Mouse (Mus musculus) embryonic fibroblast, embryonic 13.5 days (primary cell): ENCODE results near the gene Tiam1. TPM values are rescaled to one million over a fixed set of nuclear protein-coding genes. Genes with fewer than 3 reads are reported as not detected.

Experiments used
- H3K27ac ChIP-seq: 2 replicates; pipeline ENCODE4 v1.5.1; 2012; ENCODE audit warnings: low read length, control low read depth, inconsistent platforms; ENCODE audit not compliant: insufficient read depth
- H3K4me1 ChIP-seq: 2 replicates; pipeline ENCODE4 v1.6.1; 2011; ENCODE audit warnings: low read length; ENCODE audit not compliant: control insufficient read depth, insufficient read depth
- H3K4me3 ChIP-seq: 2 replicates; pipeline ENCODE4 v1.5.1; 2011; ENCODE audit warnings: mild to moderate bottlenecking, control low read depth, low read length; ENCODE audit not compliant: insufficient read depth
- CTCF ChIP-seq: IDR thresholded peaks from 2 replicates; pipeline ENCODE4 v1.5.1; 2011; ENCODE audit warnings: mild to moderate bottlenecking, control low read depth, low read length, moderate library complexity, borderline replicate concordance; ENCODE audit not compliant: insufficient read depth
- POLR2A ChIP-seq: IDR thresholded peaks from 2 replicates; pipeline ENCODE4 v1.6.1; 2011; ENCODE audit warnings: low read depth, mild to moderate bottlenecking, control low read depth, low read length, moderate library complexity
- polyA plus RNA-seq: library from polyadenylated mRNA; stranded (reverse); fragments of >200 nt; gene quantifications from 2 replicates; pipeline ENCODE4 v1.2.4, GENCODE M21; 2011; ENCODE audit warnings: low read depth; ENCODE audit not compliant: missing spikeins, insufficient read length

Tiam1 gene
- polyA plus RNA-seq, 1 experiment = 17.8 TPM

DNA sequence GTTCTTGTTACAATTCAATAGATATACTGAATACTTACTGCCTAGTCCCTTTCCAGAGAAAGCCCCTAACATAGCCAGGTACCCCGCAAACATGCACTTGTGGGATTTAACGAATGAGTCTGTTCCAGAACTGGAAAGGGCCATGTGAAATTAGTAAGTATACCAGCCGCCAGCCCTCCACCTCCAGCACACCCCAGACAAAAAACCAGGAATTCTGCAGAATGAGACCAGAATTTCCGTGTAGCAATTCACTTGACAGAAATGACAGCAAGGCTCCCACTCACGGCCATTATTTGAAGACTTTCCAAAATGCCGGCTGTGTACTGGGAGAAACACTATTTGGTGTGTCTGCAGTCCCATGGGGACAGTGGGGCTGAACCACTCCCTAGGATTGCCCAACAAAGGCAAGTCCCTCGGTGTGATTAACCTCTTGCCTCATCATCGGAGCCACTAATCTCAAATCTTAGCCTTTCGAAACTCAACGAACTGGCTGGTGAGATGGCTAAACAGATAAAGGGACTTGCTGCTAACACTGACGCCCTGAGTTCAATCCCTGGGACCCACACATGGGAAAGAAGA, 30.9 kb downstream of the Tiam1 start:
- Histone ChIP-seq H3K4me3 (no peak overlapping the region), H3K27ac (no peak overlapping the region), H3K4me1 (no peaks in the 10 kb centered on the region)
- TF ChIP-seq CTCF = no peak
- no peak for TF ChIP-seq POLR2A

DNA sequence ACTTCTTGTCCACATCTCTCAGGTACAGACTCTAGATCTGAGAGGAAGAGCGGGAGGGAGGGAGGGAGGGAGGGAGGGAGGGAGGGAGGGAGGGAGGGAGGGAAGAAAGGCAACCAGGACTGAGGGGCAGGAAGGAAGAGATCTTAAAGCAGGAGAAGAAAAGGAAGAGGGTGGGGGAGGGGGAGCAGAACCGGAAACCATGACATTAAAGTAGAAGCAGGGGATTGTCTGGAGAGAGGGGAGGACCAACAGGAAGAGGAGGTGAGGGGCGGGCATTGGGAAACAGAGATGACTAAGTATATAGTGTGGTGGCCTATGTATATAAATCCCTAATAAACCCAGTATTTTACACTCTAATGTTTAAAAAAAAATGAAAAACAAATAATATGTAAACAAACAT, 34.1 kb downstream of the Tiam1 start:
- TF ChIP-seq CTCF (no peak), POLR2A (no peak)
- Histone ChIP-seq H3K27ac (no peak overlapping the region), H3K4me3 (no peak overlapping the region), H3K4me1 (no peaks in the 10 kb centered on the region)

DNA sequence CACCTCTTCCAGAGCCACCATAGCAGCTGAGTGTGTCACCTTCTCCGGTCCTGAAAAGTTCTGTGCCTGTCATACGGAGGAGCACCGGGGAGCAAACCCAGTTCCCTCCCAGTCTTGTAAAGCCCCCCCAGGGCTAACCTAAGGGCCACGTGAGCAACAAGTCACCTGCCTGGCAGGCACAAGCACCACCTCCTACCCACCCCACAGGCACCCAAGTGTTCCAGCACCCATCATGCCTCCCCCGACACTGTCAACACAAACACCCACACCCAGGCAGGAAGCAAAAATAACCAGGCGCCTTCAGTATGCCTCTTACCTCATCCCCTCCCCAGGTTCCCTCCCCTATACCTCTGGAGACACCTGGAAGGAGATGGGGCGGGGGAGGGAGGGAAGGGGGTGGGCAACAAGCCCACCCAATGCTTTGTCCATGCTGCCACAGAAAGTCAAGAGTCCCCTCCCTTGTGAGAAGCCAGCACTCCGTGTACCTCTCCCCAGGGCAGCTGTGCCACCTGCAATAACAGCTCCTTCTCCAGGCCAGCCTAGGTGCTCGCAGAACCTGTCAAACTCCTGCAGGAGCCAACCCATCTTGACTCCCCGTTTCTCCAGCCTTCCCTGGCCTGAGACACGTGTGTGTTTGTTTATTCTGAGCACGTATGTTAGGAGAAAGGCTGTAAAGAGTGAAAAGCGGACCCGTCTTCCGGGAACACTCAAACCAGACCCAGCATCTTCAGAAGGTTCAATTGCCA, 38.7 kb downstream of the Tiam1 start:
- H3K4me3 ChIP-seq = no peak overlapping the region
- no peak overlapping the region for H3K27ac ChIP-seq
- no peaks in the 10 kb centered on the region for H3K4me1 ChIP-seq
- no peak for TF ChIP-seq CTCF
- no peak for TF ChIP-seq POLR2A

DNA sequence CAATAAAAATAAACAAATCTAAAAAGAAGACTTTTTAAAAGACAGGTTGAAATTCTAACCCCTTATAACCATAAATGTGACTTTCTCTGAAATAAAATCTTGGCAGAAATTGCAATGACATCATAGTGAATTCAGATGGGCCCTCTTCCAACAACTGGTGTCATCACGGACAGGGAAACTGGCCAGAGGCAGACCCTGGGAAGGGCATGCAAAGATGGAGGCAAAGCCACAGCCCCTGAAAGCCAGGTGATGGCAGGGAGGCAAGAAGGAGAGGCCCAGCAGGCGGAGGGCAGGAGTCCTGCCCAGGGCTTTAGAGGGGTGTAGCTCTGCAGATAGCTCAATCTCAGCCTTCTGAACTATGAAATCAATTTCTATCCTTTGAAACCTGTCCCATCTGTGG, 39.8 kb downstream of the Tiam1 start:
- Histone ChIP-seq H3K27ac (no peak overlapping the region), H3K4me3 (no peak overlapping the region), H3K4me1 (no peaks in the 10 kb centered on the region)
- no peak for TF ChIP-seq POLR2A
- TF ChIP-seq CTCF = no peak

DNA sequence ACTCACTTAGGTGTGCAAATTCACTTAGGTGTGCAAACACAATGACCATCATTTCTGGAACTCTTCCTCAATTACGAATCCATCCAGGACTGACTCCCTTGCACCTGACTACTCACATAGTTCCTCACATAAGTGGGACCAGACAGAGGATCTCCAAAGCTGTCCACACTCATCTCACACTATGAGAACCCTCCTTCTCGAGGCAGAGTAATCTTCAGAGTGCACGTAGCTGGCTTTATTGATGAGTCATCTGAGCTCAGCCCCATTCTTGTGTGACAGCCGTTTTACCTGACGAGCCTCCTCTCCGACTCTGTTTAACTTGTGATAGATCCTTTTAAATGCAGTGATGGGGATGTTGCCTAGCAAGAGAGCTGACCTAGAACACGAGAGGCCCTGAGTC, 41.0 kb downstream of the Tiam1 start:
- Histone ChIP-seq H3K4me1 (no peaks in the 10 kb centered on the region), H3K27ac (no peak overlapping the region), H3K4me3 (no peak overlapping the region)
- TF ChIP-seq POLR2A = no peak
- TF ChIP-seq CTCF = no peak

DNA sequence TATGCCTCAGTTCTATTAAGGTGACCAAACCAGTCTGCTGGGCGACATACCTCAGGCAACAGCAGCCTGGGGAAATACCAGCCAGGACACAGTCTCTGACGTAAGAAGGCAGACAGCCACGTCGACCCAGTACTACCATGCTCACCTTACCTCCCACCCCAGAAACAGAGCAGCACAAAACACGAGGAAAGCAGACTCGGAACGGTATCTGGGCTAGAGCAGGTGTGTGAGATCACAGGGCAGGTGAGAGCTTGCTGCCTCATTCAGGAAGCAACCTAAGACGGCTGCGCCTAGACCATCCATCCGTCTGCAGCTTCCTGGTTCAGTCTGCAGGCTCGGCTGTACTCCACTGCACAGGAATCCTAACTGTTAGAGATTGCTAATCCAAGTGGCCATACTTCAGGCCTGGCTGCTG, 45.4 kb downstream of the Tiam1 start:
- Histone ChIP-seq H3K27ac (no peak overlapping the region), H3K4me1 (no peaks in the 10 kb centered on the region), H3K4me3 (no peak overlapping the region)
- TF ChIP-seq POLR2A (no peak), CTCF (no peak)

DNA sequence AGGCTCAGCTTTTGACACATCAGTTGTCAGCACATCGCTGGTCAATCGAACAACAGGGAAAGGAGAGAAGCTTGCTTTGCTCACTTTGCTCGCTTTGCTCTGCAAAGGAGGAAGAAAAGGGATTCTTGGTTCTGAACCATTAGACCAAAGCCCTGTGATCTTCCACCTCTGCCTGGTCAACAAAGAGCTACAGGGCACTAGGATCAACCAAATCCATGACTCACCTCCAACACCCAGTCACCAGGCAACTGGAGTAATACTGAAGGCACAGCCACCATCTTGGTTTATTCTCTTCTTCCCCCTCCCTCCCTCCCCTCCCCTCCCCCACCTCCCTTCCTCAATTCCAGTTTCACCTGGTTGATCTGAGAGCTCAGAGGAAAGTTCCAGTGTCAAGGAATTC, 45.8 kb downstream of the Tiam1 start:
- H3K27ac ChIP-seq = no peak overlapping the region
- H3K4me3 ChIP-seq = no peak overlapping the region

DNA sequence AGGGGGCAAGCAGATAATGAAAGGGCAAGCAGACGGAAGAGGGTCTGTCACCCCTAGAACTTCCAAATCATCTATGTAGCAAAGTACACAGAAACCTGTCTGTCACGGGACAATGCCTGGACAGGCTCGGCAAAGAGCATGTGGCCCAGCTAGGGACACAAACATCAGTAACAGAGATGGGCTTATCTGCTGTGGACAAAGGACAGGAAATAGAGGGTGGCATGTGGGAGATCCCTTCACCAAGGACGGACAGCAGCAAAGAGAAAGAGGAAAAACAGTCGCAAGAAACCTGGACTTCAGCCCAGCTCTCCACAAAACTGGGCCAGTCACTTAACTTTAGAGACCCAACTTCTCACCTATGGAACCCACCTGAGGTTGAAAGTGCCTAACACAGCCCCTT, 47.6 kb downstream of the Tiam1 start:
- TF ChIP-seq POLR2A (no peak), CTCF (no peak)
- Histone ChIP-seq H3K4me1 (no peaks in the 10 kb centered on the region), H3K4me3 (no peak overlapping the region), H3K27ac (no peak overlapping the region)

More for the DNA sequence above, 45.8 kb downstream of the Tiam1 start:
- TF ChIP-seq POLR2A (no peak), CTCF (no peak)
- no peaks in the 10 kb centered on the region for H3K4me1 ChIP-seq

DNA sequence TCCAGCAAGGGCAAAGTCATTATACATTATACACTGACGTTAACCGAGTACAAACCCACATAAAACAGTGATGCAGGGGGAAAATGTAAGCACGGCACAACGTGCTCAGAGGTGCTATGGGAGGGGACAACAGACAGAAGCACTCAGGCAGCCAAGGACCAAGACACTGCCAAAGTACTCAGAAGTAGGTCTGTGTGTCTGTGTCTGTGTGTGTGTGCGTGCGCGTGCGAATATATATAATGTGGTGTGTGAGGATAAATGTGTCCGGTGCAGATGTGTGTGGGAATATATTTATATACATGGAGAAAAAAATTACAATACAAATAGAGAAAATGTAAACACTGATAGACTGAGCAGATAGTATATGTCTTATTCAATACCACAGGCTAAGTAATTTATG, 50.6 kb downstream of the Tiam1 start:
- TF ChIP-seq CTCF (no peak), POLR2A (no peak)
- Histone ChIP-seq H3K4me3 (no peak overlapping the region), H3K27ac (no peak overlapping the region), H3K4me1 (no peaks in the 10 kb centered on the region)

DNA sequence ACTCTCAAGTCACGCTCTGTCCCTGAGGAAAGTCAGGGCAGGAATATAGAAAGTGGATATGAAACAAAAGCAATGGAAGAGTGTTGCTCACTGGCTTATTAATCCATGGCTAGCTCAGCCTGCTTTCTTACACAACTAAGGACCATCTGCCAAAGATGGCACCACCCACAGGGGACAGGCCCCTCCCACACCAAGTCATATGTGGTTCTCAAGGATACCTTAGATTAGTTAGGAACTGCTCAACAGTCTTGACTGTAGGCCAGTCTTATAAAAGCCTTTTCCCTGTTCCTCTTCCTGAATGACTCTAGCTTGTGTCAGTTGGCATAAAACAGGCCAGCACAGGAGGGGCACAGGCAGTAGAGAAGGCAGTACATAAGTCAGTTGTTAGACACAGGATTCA, 51.7 kb downstream of the Tiam1 start:
- Histone ChIP-seq H3K4me1 (no peaks in the 10 kb centered on the region), H3K27ac (no peak overlapping the region), H3K4me3 (no peak overlapping the region)
- TF ChIP-seq POLR2A (no peak), CTCF (no peak)

DNA sequence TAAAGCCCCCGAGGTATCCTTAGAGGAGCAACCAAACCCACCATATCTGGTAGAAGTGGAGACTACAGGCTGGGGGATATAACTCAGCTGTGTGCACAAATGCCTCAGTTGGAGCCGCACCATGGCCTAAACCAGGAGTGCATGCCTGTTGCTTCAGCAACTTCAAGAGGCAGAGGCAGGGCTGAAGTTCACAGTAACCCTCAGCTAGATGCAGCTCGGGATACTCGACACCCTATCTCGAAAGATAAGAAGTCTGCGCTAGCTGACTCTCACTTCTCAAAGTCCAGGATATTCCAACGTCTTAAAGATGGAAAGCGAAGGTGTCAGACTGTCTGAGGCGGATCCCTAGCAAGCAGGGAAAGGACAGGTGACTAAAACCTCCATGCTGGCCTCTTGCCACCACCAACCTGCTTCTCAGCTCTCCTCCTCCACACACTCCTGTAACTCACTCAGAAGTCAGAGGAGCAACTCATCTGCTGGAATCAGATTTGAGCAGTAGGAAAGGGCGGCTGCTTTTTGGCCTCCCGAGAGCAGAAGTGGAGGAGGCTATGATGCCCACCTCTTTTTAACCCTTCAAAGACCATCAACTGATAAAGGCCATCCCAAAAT, 52.4 kb downstream of the Tiam1 start:
- Histone ChIP-seq H3K27ac (no peak overlapping the region), H3K4me1 (no peaks in the 10 kb centered on the region), H3K4me3 (no peak overlapping the region)
- TF ChIP-seq CTCF (no peak), POLR2A (no peak)
